Mouse (Mus musculus): ENCODE data around the gene Pla2g4e. TPM values are rescaled to one million over a fixed set of nuclear protein-coding genes. Genes with fewer than 3 reads are reported as not detected.

Gene Pla2g4e
- total and polyA plus RNA-seq, 3 experiments, result 0.05 TPM; not detected in 2

DNA sequence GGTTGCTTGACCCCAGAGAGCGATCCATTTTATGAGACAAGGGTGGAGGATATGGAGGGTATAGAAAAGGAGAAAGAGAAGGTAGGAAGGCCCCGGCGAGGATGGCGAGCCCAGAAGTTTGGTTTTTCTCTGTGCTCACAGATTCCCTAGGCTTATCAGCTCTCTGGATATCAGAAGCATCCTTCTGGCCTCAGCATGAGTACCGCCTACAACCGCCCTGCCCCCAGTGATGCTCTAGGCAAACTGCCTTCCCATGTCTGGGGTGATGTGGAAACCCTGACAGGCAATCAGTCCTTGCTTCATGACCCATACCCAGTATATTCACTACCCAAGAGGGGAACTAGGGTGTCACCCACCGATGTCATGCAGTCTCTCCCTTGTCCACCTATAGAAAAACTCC, 73.8 kb downstream of the Pla2g4e start:
- ATAC-seq (ENCODE audit: extremely low read depth, insufficient number of reproducible peaks, low FRiP score, poor library complexity, severe bottlenecking), result no peak
- Histone ChIP-seq H3K36me3 (replicated peaks) (no peaks in the 10 kb centered on the region), H3K27me3 (ENCODE audit: insufficient read depth, low read length) (peaks cover 34% of the 10 kb centered on the region), H3K4me3 (ENCODE audit: low read depth, low read length) (no peak overlapping the region), H3K9me3 (replicated peaks) (no peaks in the 10 kb centered on the region), H3K4me1 (ENCODE audit: insufficient read depth, low read depth, low read length) (0 out of 2 replicates have a peak, but pooled peaks cover 2% of the 10 kb centered on the region)
- DNase-seq (ENCODE audit: low spot score), result no peak
- TF ChIP-seq TAL1 (conservative IDR thresholded peaks at IDR 0.05; ENCODE audit: low read depth, low read length), result no peak
- no peak for TF ChIP-seq GATA2 (IDR thresholded peaks at IDR 0.05; ENCODE audit: borderline replicate concordance, low read depth, low read length)
- no peak for TF ChIP-seq CTCF (IDR thresholded peaks at IDR 0.05; ENCODE audit: low read depth, low read length)
- no peak for TF ChIP-seq GATA1 (IDR thresholded peaks at IDR 0.05; ENCODE audit: borderline replicate concordance, low read length)

DNA sequence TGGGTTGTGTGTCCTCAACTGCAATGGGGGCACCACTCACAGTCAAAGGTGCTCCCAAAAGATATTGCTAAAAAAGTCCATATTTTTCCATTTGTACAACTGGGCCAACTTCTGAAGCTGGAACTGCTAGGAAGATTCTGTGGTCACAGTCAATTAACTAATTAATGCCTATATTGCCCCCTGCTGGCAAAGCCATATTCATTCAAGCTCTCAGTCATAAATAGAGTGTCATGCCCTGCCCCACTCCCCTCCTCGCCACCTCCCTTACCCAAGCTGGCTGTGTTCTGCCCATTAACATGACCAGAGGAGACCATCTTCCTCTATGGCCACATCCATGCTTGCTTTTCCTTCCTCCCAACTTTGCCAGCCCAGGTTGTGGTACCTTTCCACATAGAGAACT, 74.4 kb downstream of the Pla2g4e start:
- DNase-seq (ENCODE audit: low spot score) (peak; percentile 24), ATAC-seq (ENCODE audit: extremely low read depth, insufficient number of reproducible peaks, low FRiP score, poor library complexity, severe bottlenecking) (no peak)
- H3K4me3 ChIP-seq (ENCODE audit: low read depth, low read length), result no peak overlapping the region
- TF ChIP-seq GATA1 (IDR thresholded peaks at IDR 0.05; ENCODE audit: borderline replicate concordance, low read length) (no peak), POLR2AphosphoS5 (IDR thresholded peaks at IDR 0.05; ENCODE audit: insufficient replicate concordance, low read depth, low read length) (no peak), TAL1 (conservative IDR thresholded peaks at IDR 0.05; ENCODE audit: low read depth, low read length) (no peak), GATA2 (IDR thresholded peaks at IDR 0.05; ENCODE audit: borderline replicate concordance, low read depth, low read length) (no peak), CTCF (IDR thresholded peaks at IDR 0.05; ENCODE audit: low read depth, low read length) (no peak)
- no peaks in the 10 kb centered on the region for H3K36me3 ChIP-seq (replicated peaks)
- H3K27me3 ChIP-seq (ENCODE audit: insufficient read depth, low read length), result peaks cover 34% of the 10 kb centered on the region
- H3K4me1 ChIP-seq (ENCODE audit: insufficient read depth, low read depth, low read length), result 0 out of 2 replicates have a peak, but pooled peaks cover 2% of the 10 kb centered on the region
- no peaks in the 10 kb centered on the region for H3K9me3 ChIP-seq (replicated peaks)

DNA sequence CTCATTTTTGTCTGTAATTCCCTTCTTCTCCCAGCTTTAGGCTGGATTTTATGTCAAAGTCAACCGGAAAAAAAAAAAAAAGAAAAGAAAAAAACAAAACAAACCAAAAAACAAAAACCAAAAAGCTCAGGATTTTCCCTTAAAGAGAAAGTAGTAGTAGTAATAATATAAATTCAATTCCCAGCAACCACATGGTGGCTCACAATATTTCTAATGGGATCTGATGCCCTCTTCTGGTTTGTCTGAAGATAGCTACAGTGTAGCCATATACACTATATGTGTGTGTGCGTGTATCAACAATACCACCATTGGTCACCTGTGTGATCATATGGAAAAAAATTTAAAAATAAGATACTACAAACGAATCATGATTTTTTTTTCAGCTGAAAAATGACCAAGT, 75.8 kb downstream of the Pla2g4e start:
- TF ChIP-seq GATA2 (IDR thresholded peaks at IDR 0.05; ENCODE audit: borderline replicate concordance, low read depth, low read length) (no peak), POLR2AphosphoS5 (IDR thresholded peaks at IDR 0.05; ENCODE audit: insufficient replicate concordance, low read depth, low read length) (no peak), GATA1 (IDR thresholded peaks at IDR 0.05; ENCODE audit: borderline replicate concordance, low read length) (no peak), CTCF (IDR thresholded peaks at IDR 0.05; ENCODE audit: low read depth, low read length) (no peak), TAL1 (conservative IDR thresholded peaks at IDR 0.05; ENCODE audit: low read depth, low read length) (no peak)
- H3K4me1 ChIP-seq (ENCODE audit: insufficient read depth, low read depth, low read length), result 0 out of 2 replicates have a peak, but pooled peaks cover 2% of the 10 kb centered on the region
- H3K4me3 ChIP-seq (ENCODE audit: low read depth, low read length), result no peak overlapping the region
- no peaks in the 10 kb centered on the region for H3K36me3 ChIP-seq (replicated peaks)
- H3K27me3 ChIP-seq (ENCODE audit: insufficient read depth, low read length), result peaks cover 38% of the 10 kb centered on the region
- H3K9me3 ChIP-seq (replicated peaks), result no peaks in the 10 kb centered on the region
- DNase-seq (ENCODE audit: low spot score) (no peak), ATAC-seq (ENCODE audit: extremely low read depth, insufficient number of reproducible peaks, low FRiP score, poor library complexity, severe bottlenecking) (no peak)

DNA sequence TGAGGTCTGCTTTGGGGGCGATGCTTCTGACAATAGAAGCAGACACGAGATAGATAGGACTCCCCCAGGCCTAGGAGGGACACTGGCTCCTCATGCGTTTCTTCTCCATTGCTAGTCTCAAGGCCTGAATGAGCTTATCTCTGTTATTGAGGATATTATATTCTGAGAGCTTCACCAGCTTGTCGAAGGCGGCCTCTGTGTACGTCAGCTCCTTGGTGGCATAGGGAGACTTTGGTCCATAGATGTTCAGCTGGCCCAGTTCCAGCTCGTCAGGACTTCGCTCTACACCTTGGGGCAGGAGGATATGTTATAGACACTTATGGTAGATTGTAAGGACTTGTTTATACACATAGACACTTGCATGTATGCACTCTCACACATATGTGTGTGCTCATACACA, 77.4 kb downstream of the Pla2g4e start:
- TF ChIP-seq GATA1 (IDR thresholded peaks at IDR 0.05; ENCODE audit: borderline replicate concordance, low read length), result no peak
- TF ChIP-seq POLR2AphosphoS5 (IDR thresholded peaks at IDR 0.05; ENCODE audit: insufficient replicate concordance, low read depth, low read length), result no peak
- no peak for TF ChIP-seq TAL1 (conservative IDR thresholded peaks at IDR 0.05; ENCODE audit: low read depth, low read length)
- TF ChIP-seq GATA2 (IDR thresholded peaks at IDR 0.05; ENCODE audit: borderline replicate concordance, low read depth, low read length), result no peak
- TF ChIP-seq CTCF (IDR thresholded peaks at IDR 0.05; ENCODE audit: low read depth, low read length), result no peak
- no peak overlapping the region for H3K4me3 ChIP-seq (ENCODE audit: low read depth, low read length)
- DNase-seq (ENCODE audit: low spot score) (no peak), ATAC-seq (ENCODE audit: extremely low read depth, insufficient number of reproducible peaks, low FRiP score, poor library complexity, severe bottlenecking) (no peak)
- H3K36me3 ChIP-seq (replicated peaks), result no peaks in the 10 kb centered on the region
- H3K27me3 ChIP-seq (ENCODE audit: insufficient read depth, low read length), result peaks cover 31% of the 10 kb centered on the region
- H3K9me3 ChIP-seq (replicated peaks), result no peaks in the 10 kb centered on the region
- 0 out of 2 replicates have a peak, but pooled peaks cover 2% of the 10 kb centered on the region for H3K4me1 ChIP-seq (ENCODE audit: insufficient read depth, low read depth, low read length)

DNA sequence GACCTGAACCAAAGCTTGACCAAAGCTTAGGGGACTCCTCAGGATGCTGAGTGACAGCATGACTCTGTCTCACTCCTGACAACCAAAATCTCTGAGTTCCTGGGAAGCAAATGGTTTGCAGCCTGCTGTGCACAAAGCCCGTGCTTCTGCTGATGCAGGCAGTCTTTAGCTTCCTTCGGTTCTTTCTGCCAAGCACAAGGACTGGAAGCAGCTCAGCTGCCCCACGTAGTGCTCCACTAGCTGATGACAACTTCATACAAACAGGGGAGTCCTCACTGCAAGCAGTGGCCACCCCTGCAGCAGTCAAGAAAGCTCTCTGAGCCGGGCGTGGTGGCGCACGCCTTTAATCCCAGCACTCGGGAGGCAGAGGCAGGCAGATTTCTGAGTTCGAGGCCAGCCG, 79.7 kb downstream of the Pla2g4e start:
- no peak for DNase-seq (ENCODE audit: low spot score)
- no peaks in the 10 kb centered on the region for H3K4me1 ChIP-seq (ENCODE audit: insufficient read depth, low read depth, low read length)

DNA sequence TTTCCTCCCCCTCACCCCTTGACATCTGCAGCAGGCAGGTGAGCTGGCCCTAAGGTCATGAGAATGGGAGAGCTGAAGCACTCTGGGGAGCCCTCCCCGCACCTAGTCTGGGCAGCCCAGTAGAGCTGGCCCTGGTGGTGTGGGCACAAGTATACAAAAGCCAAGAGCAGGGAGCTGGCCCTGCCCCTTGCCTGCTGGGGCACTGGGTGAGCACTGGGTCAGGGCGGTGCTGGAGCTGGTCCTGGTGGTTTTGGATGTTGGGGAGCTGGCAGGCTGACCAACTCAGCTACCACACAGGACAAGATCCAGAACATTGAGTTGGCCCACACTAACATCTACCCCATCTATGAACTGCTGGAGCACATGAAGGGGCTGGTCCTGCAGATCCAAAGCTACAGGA, 85.7 kb downstream of the Pla2g4e start:
- peaks cover 3% of the 10 kb centered on the region for H3K27me3 ChIP-seq (ENCODE audit: insufficient read depth, low read length)
- DNase-seq (ENCODE audit: low spot score), result no peak
- no peak for ATAC-seq (ENCODE audit: extremely low read depth, insufficient number of reproducible peaks, low FRiP score, poor library complexity, severe bottlenecking)
- H3K4me3 ChIP-seq (ENCODE audit: low read depth, low read length), result no peak overlapping the region
- H3K36me3 ChIP-seq (replicated peaks), result no peaks in the 10 kb centered on the region
- TF ChIP-seq GATA2 (IDR thresholded peaks at IDR 0.05; ENCODE audit: borderline replicate concordance, low read depth, low read length), result no peak
- no peak for TF ChIP-seq GATA1 (IDR thresholded peaks at IDR 0.05; ENCODE audit: borderline replicate concordance, low read length)
- no peak for TF ChIP-seq CTCF (IDR thresholded peaks at IDR 0.05; ENCODE audit: low read depth, low read length)
- no peak for TF ChIP-seq POLR2AphosphoS5 (IDR thresholded peaks at IDR 0.05; ENCODE audit: insufficient replicate concordance, low read depth, low read length)
- TF ChIP-seq TAL1 (conservative IDR thresholded peaks at IDR 0.05; ENCODE audit: low read depth, low read length), result no peak
- no peaks in the 10 kb centered on the region for H3K9me3 ChIP-seq (replicated peaks)
- H3K4me1 ChIP-seq (ENCODE audit: insufficient read depth, low read depth, low read length), result peaks cover 11% of the 10 kb centered on the region

More for the DNA sequence above, 79.7 kb downstream of the Pla2g4e start:
- TF ChIP-seq TAL1 (conservative IDR thresholded peaks at IDR 0.05; ENCODE audit: low read depth, low read length), result no peak
- no peak for TF ChIP-seq POLR2AphosphoS5 (IDR thresholded peaks at IDR 0.05; ENCODE audit: insufficient replicate concordance, low read depth, low read length)
- no peak for TF ChIP-seq GATA2 (IDR thresholded peaks at IDR 0.05; ENCODE audit: borderline replicate concordance, low read depth, low read length)
- no peak for TF ChIP-seq GATA1 (IDR thresholded peaks at IDR 0.05; ENCODE audit: borderline replicate concordance, low read length)
- TF ChIP-seq CTCF (IDR thresholded peaks at IDR 0.05; ENCODE audit: low read depth, low read length), result no peak
- H3K27me3 ChIP-seq (ENCODE audit: insufficient read depth, low read length), result peaks cover 20% of the 10 kb centered on the region
- no peaks in the 10 kb centered on the region for H3K9me3 ChIP-seq (replicated peaks)
- H3K4me3 ChIP-seq (ENCODE audit: low read depth, low read length), result no peak overlapping the region
- no peaks in the 10 kb centered on the region for H3K36me3 ChIP-seq (replicated peaks)
- ATAC-seq (ENCODE audit: extremely low read depth, insufficient number of reproducible peaks, low FRiP score, poor library complexity, severe bottlenecking), result no peak
